Mouse (Mus musculus) kidney, adult 2 months (tissue): ENCODE measurements around the gene Cabp2. TPM values are rescaled to one million over a fixed set of nuclear protein-coding genes. Genes with fewer than 3 reads are reported as not detected.
"Not testable (repeated sequence)": the region's sequence is repeated elsewhere in the genome, so short reads cannot be mapped to it uniquely, and the experiment has no call there.

Source experiments
- DNase-seq: peaks from one replicate; pipeline ENCODE4 v3.0.0; 2021
- H3K27ac ChIP-seq: fragments of 200-500 bp; 2 replicates; pipeline ENCODE4 v1.5.1; 2012; ENCODE audit warnings: low read depth, low read length, control low read depth, inconsistent platforms; ENCODE audit not compliant: insufficient read depth
- H3K27me3 ChIP-seq: fragments of 200-500 bp; replicated peaks from 2 replicates; pipeline ENCODE4 v1.6.1; 2012; ENCODE audit warnings: mild to moderate bottlenecking, moderate library complexity, low read length, inconsistent platforms; ENCODE audit not compliant: control insufficient read depth, insufficient read depth
- H3K36me3 ChIP-seq: fragments of 200-500 bp; 2 replicates; pipeline ENCODE4 v1.6.1; 2012; ENCODE audit warnings: mild to moderate bottlenecking, moderate library complexity, low read length, inconsistent platforms; ENCODE audit not compliant: control insufficient read depth, insufficient read depth
- H3K4me1 ChIP-seq: fragments of 200-500 bp; 2 replicates; pipeline ENCODE4 v1.6.1; 2011; ENCODE audit warnings: low read length; ENCODE audit not compliant: control insufficient read depth, insufficient read depth
- H3K4me3 ChIP-seq: fragments of 200-500 bp; 2 replicates; pipeline ENCODE4 v1.5.1; 2011; ENCODE audit warnings: mild to moderate bottlenecking, low read depth, low read length, control low read depth; ENCODE audit not compliant: insufficient read depth
- CTCF ChIP-seq: fragments of 200-500 bp; conservative IDR thresholded peaks from 2 replicates; pipeline ENCODE4 v1.5.1; 2011; ENCODE audit warnings: low read depth, mild to moderate bottlenecking, control low read depth, low read length, moderate library complexity, mixed read lengths; ENCODE audit not compliant: insufficient read depth, insufficient read length
- POLR2A ChIP-seq: fragments of 200-500 bp; IDR thresholded peaks from one replicate; pipeline ENCODE4 v1.6.1; 2011; ENCODE audit warnings: low read depth, low read length, control low read depth
- WGBS: fragments of 180-500 bp; shearing (Covaris S2); methylation state at CpG from one replicate; pipeline ENCODE4 v1.1.7; 2018; 5-methylcytosine and 5-hydroxymethylcytosine counted together
- polyA plus RNA-seq: library from polyadenylated mRNA; depleted of rRNA; stranded (reverse); fragments of >200 nt; gene quantifications from 2 replicates; pipeline ENCODE4 v1.2.3, GENCODE M21; 2012

Gene Cabp2
- polyA plus RNA-seq, 1 experiment: 0.66 TPM

DNA sequence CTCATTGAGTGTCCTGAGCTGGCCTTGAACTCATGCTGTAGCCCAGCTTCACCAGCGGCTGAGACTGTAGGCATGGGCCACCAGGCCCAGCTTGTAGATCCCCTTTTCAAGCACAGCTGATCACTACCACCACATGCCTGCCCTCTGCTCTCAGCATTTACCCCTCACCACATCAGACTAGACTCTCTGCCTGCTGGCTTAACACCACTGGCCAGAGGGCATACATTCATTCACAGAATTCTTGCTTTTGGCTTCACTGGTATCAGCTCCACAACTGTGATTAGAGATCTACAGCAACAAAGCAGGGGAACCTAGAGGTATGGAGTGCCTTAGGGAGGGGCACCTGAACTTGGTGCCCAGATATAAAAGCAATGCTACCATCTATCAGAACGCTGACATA, 39.1 kb downstream of the Cabp2 start:
- Histone ChIP-seq H3K4me1 (peaks cover 4% of the 10 kb centered on the region), H3K4me3 (no peak overlapping the region), H3K36me3 (no peaks in the 10 kb centered on the region), H3K27me3 (no peaks in the 10 kb centered on the region), H3K27ac (no peak overlapping the region)
- TF ChIP-seq CTCF: no peak
- TF ChIP-seq POLR2A: no peak
- no peak for DNase-seq
- 95% methylated on average over 2 of the region's 2 CpGs for WGBS

DNA sequence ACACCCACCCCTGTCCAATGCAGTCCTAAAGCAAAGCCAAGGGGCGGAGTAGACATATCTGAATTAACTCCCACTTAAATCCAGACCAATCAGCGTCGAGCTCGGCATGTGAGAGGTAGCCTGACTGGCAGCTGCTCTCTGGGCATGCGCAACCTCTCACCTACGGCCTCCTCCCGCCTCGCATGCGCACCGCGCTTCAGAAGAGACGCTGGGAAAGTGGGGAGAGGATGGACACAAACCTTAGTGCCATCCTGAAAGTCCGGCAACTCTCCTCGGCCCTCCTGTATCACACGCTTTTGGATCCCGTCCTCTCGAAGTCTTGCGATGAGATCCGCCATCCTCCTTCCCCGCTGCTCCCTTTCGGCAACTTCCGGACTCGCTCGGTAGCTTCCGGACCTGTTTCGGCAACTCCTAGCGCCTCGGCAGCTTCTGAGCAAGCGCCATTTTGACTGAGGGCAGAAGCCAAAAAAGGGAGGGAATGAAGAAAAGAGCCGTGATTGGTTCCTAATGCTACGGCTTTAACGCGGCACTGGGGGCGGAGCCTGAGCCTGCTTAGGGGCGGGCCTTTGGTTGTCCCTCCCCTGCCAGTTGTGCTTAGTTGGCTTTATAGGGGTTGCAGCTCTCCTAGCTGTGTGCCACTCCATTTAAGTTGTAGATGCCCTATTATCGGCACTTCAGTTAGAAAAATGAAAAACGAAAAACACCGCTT, 39.9 kb downstream of the Cabp2 start:
- Histone ChIP-seq H3K27me3 (no peaks in the 10 kb centered on the region), H3K36me3 (no peaks in the 10 kb centered on the region), H3K27ac (peak overlapping the region; percentile 68), H3K4me3 (peak overlapping the region; percentile 52), H3K4me1 (peaks cover 4% of the 10 kb centered on the region)
- DNase-seq: peak; percentile 99
- WGBS: 3% methylated on average over 38 of the region's 38 CpGs
- TF ChIP-seq CTCF: no peak
- no peak for TF ChIP-seq POLR2A

DNA sequence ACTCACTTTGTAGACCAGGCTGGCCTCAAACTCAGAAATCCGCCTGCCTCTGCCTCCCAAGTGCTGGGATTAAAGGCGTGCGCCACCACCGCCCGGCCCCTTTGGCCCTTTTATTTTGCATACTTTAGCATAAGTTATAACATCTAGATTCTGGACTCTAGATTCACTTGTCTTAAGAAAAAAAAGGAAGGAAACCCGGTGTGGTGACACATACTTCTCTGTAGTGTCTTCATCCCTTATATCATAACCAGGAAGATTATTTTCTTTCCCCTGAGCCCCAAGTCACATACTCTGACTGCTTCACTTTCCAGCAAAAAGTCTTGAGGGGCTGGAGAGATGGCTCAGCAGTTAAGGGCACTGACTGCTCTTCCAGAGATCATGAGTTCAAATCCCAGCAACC, 40.5 kb downstream of the Cabp2 start:
- H3K27me3 ChIP-seq, H3K36me3 ChIP-seq, H3K27ac ChIP-seq, H3K4me3 ChIP-seq, DNase-seq: not testable (repeated sequence)
- 54% methylated on average over 6 of the region's 6 CpGs for WGBS
- H3K4me1 ChIP-seq: peaks cover 10% of the 10 kb centered on the region

DNA sequence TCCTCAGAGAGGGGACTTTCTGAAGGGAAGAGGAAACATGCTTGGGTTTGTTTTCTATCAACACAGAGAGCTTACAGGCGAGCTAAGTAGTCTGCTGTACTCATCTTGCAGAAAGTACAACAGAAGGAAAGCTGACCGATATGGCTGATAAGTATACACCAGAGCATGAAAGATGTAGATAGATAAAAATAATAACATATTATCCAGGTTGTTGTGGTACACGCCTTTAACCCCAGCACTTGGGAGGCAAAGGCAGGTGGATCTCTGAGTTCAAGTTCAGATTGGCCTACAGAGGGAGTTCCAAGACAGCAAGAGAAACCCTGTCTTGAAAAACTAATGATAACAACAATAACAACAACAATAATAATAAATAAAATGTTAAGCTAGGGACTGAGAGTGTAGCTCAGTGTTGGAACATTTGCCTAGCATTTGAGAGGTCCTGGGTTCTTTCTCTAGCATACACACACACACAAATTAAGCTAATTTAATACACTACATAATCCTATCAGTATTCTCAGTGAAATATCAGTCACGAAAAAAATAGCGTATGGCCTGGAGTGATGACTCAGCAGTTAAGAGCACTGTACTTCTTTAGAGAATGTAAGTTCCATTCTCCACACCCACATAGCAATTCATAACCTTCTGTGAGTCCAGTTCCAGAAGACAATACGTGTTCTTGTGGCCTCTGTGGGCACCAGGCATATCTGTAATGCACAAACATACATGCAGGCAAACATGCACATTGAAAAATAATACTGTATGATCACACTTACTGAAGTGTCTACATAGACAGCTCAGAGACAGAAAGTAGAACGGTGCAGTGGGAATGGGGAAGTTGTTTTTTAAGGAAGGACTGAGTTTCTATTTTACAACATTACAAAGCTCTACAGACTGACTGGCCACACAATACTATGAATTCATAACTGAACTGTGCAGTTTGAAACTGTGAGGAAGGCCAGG, 41.3 kb downstream of the Cabp2 start:
- Histone ChIP-seq H3K27ac (no peak overlapping the region), H3K4me1 (peaks cover 10% of the 10 kb centered on the region), H3K27me3 (no peaks in the 10 kb centered on the region), H3K4me3 (no peak overlapping the region), H3K36me3 (no peaks in the 10 kb centered on the region; the same call in 1 of the 2 replicates)
- TF ChIP-seq CTCF (no peak), POLR2A (no peak)
- 84% methylated on average over 7 of the region's 7 CpGs for WGBS
- no peak for DNase-seq

DNA sequence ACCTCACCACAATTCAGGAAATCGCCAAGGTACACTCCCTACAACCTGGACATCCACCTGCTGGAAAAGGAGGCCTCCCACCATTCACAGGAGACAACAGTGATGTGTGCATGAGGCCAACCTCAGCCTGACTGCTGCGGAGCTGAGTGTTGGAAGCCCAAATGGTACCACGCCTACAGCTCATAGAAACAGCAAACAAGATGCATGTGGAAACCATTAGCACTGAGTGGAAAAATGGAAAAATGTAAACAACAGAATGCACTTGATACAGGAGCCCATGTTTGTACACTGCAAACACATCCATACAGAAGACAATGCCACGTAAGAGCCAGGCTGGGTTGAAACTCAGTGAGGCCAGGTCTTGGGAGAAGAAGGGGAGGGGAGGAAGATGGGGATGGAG, 43.1 kb downstream of the Cabp2 start:
- H3K36me3 ChIP-seq: no peaks in the 10 kb centered on the region; the same call in 1 of the 2 replicates
- no peak for DNase-seq
- no peak overlapping the region for H3K27ac ChIP-seq
- WGBS: 90% methylated on average over 4 of the region's 4 CpGs
- H3K4me3 ChIP-seq: no peak overlapping the region
- no peak for TF ChIP-seq POLR2A
- TF ChIP-seq CTCF: no peak
- peaks cover 10% of the 10 kb centered on the region for H3K4me1 ChIP-seq
- H3K27me3 ChIP-seq: no peaks in the 10 kb centered on the region

DNA sequence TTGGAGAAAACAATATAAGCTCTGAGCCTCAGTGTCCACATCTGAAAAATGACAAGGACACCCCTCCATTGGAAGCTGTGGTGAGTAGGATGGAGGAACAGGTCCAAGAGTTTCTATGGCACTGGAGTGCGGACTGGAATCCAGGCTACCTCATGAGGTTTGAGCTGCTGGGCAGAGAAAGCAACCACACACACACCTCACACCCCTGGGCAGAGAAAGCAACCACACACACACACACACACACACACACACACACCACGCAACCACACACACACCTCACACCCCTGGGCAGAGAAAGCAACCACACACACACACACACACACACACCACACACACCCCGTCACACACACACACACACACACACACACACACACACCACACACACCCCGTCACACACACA, 43.9 kb downstream of the Cabp2 start:
- H3K36me3 ChIP-seq, H3K27me3 ChIP-seq, DNase-seq: not testable (repeated sequence)
- 11% methylated on average over 4 of the region's 4 CpGs for WGBS
- peak overlapping the region; percentile 24; the same call in 1 of the 2 replicates for H3K27ac ChIP-seq
- peak overlapping the region; percentile 42 for H3K4me3 ChIP-seq
- H3K4me1 ChIP-seq: peaks cover 10% of the 10 kb centered on the region

DNA sequence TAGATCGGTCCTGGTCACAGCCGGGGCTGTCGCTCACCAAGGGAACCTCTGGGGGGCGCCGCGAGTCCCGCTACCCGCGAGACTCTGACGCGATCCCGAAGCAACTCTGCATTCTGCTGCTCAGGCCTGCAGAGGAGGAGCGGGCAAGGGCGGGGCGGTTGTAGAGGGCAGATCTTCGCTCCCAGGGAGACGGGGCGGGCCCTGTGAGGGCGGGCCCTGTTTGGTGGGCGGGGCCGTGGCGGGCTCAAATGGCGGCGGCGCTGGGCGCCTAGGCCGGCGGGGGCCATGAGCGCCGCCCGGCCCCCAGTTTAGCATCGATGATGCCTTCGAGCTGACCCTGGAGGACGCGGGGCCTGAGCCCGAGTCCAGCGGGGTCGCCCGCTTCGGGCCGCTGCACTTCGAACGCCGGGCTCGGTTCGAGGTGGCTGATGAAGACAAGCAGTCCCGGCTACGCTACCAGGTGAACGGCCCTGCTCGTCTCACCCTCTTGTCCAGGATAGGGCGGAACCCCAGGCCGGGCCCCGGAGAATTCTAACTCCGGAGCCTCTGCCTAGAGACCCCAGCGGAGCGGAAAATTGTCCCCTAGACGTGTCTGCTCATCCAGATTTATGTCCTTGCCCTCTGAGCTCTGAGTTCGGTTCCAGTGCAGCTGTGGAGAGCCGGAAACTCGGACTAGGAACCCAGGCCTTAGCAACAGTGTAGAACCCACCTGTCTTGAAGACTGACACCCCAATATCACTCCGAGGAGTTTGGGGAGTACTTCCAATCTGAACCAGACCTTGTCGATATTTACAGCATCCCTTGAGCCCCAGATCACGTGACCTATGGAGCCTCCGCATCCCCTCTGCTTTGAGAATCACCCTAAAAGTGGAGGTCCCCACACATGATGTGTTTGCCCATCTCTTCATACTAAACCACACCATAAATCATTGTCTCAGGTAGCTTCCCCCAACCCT, 44.6 kb downstream of the Cabp2 start, which contains the start of gene Aip:
Gene Aip (minus strand): TSS at position 118 of the 956 bp plus-strand sequence.
- Histone ChIP-seq H3K4me1 (peaks cover 6% of the 10 kb centered on the region; the same call in 1 of the 2 replicates), H3K36me3 (no peaks in the 10 kb centered on the region; the same call in 1 of the 2 replicates), H3K27ac (peak within 1 kb of the TSS; percentile 24; the same call in 1 of the 2 replicates), H3K27me3 (no peaks in the 10 kb centered on the region), H3K4me3 (peak within 1 kb of the TSS; percentile 82)
- TF ChIP-seq POLR2A (no peak), CTCF (peak; percentile 64)
- DNase-seq: peak; percentile 99
- WGBS: 1% methylated on average over 62 of the region's 64 CpGs
